ENCODE assay signal across 8 mouse cellular contexts in the genomic region with DNA sequence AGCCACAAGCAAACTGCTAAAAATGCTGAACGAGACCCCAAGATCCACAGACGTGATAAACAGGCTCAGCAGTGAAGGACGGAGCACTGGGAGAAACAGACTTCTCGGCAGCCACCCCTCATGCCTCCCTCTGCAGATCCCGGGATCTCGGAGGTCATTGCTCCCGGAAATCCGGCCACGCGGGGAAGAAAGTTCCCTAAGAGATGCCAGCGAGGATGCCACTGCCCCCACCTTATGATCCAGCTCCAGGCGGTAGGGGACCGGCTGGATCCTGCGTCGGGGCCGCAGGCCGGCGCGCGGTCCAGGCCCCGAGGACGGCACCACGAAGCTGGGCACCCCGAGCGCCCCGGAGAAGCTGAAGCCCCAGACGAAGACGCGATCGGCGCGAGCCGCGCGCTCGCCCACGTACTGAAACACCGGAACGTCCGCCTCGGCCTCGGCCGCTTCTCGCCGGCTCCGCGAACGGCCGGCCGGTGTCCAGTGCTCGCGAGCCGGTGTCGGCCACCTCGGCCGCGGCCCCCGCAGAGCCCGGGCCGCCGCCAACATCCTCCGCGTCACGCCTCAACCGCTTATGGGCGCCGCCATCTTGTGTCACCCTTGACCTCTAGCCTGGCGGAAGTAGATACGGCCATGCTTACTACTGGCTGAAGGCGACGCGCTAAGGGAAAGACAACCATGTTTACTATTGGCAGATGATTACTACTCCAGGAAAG. TPM values are rescaled to one million over a fixed set of nuclear protein-coding genes. Genes with fewer than 3 reads are reported as not detected.
DNase-seq lines count a peak whose midpoint lies in the region; ATAC-seq and TF ChIP-seq lines count a peak whose summit lies in the region.

A gene (minus strand): TSS at position 606 of the 713 bp plus-strand sequence.

- DNase-seq in ES-E14 (ENCODE audit: low read depth, low spot score) = peak; percentile 78
- peak; percentile 87 for DNase-seq in cerebellum, adult 18-20 months
- DNase-seq in forebrain, postnatal 0 days = peak; percentile 93
- peak; percentile 87 for DNase-seq in heart, postnatal 4 days
- peak; percentile 83 to 85 for DNase-seq in layer of hippocampus, adult 8-10 months (ENCODE audit: low spot score in 2 of 2)
- peak; percentile 75 for DNase-seq in ovary, adult 18-20 months (ENCODE audit: low spot score)
- peak; percentile 86 for DNase-seq in thymus, postnatal 0 days (ENCODE audit: low spot score)

- peak within 1 kb of the TSS; percentile 82 to 90 for H3K4me3 ChIP-seq in ES-E14 (ENCODE audit: insufficient read depth in 1 of 2, low read depth in 1 of 2, low read length in 2 of 2, poor library complexity in 1 of 2, severe bottlenecking in 1 of 2)
- H3K4me3 ChIP-seq in forebrain, postnatal 0 days (ENCODE audit: low read depth, low read length) = peak within 1 kb of the TSS; percentile 95
- peak within 1 kb of the TSS; percentile 84 for H3K4me3 ChIP-seq in lung, embryonic 15.5 days

- in situ Hi-C loops in ES-E14 (cut with MboI; ENCODE audit: low sequenced_read_pairs in 2 of 2, unreplicated experiment in 2 of 2) = no loop called here

- peaks cover 5 to 17% of the 10 kb centered on the region in 2 experiments; a peak in 2 of 4 replicates for H3K4me1 ChIP-seq in ES-E14 (ENCODE audit: control insufficient read depth in 2 of 2, insufficient read depth in 2 of 2, low read length in 2 of 2, poor library complexity in 1 of 2)
- peaks cover 6% of the 10 kb centered on the region for H3K4me1 ChIP-seq in forebrain, postnatal 0 days (ENCODE audit: insufficient read depth)
- H3K4me1 ChIP-seq in lung, embryonic 15.5 days = peaks cover 14% of the 10 kb centered on the region

- H3K9ac ChIP-seq in ES-E14 (ENCODE audit: insufficient read depth, low read depth, low read length, poor library complexity, severe bottlenecking) = peak within 1 kb of the TSS; percentile 91
- H3K9ac ChIP-seq in forebrain, postnatal 0 days = peak within 1 kb of the TSS; percentile 69
- peak within 1 kb of the TSS; percentile 55 for H3K9ac ChIP-seq in lung, embryonic 15.5 days

- no peaks in the 10 kb centered on the region for H3K9me3 ChIP-seq in ES-E14 (ENCODE audit: control insufficient read depth, insufficient read depth, low read depth, low read length)
- no peaks in the 10 kb centered on the region for H3K9me3 ChIP-seq in forebrain, postnatal 0 days (ENCODE audit: low read length)
- no peaks in the 10 kb centered on the region for H3K9me3 ChIP-seq in lung, embryonic 15.5 days

- peak; percentile 95 for ATAC-seq in forebrain, postnatal 0 days
- peak; percentile 89 for ATAC-seq in lung, embryonic 15.5 days (ENCODE audit: borderline replicate concordance, extremely low read depth, low FRiP score, low TSS enrichment)

- H3K36me3 ChIP-seq in ES-E14 (ENCODE audit: control insufficient read depth, insufficient read depth, low read length, poor library complexity, severe bottlenecking) = peaks cover 12% of the 10 kb centered on the region; the same call in 1 of the 2 replicates
- H3K36me3 ChIP-seq in forebrain, postnatal 0 days (ENCODE audit: insufficient read depth) = peaks cover 7% of the 10 kb centered on the region; the same call in 1 of the 2 replicates
- H3K36me3 ChIP-seq in lung, embryonic 15.5 days = no peaks in the 10 kb centered on the region

- TF ChIP-seq CTCF in forebrain, postnatal 0 days (IDR thresholded peaks at IDR 0.05; ENCODE audit: low read depth) = no peak

- H3K27ac ChIP-seq in ES-E14 (ENCODE audit: insufficient read depth, low read depth, low read length, poor library complexity, severe bottlenecking) = peak within 1 kb of the TSS; percentile 71
- peak within 1 kb of the TSS; percentile 81 for H3K27ac ChIP-seq in forebrain, postnatal 0 days (ENCODE audit: low read depth, low read length)
- peak within 1 kb of the TSS; percentile 65 for H3K27ac ChIP-seq in lung, embryonic 15.5 days

- WGBS in forebrain, postnatal 0 days = 2% methylated on average over 72 of the region's 72 CpGs
- under 1% methylated on average over 72 of the region's 72 CpGs for WGBS in lung, embryonic 15.5 days

- H3K27me3 ChIP-seq in forebrain, postnatal 0 days (ENCODE audit: insufficient read depth, low read length) = no peaks in the 10 kb centered on the region
- no peaks in the 10 kb centered on the region for H3K27me3 ChIP-seq in lung, embryonic 15.5 days

- peak within 1 kb of the TSS; percentile 78 for H3K4me2 ChIP-seq in forebrain, postnatal 0 days (ENCODE audit: low read depth)
- peak within 1 kb of the TSS; percentile 81 for H3K4me2 ChIP-seq in lung, embryonic 15.5 days

TF ChIP-seq in ES-E14, 5 proteins besides CTCF, POLR2A, EP300 and RAD21:
- TF ChIP-seq MAFK (IDR thresholded peaks at IDR 0.05; ENCODE audit: insufficient read depth, low read depth, low read length) (no peak), HCFC1 (IDR thresholded peaks at IDR 0.05; ENCODE audit: borderline replicate concordance, insufficient read depth, low read length) (peak; percentile 95), ZNF384 (IDR thresholded peaks at IDR 0.05; ENCODE audit: low read depth, low read length) (no peak), CHD2 (IDR thresholded peaks at IDR 0.05; ENCODE audit: low read depth, low read length) (peak; percentile 80)
TF ChIP-seq in ES-E14: peak in this region for 2.

RNA-seq across cellular contexts. Expression of the gene that starts here (rescaled TPM):
- total RNA-seq in ES-E14 (2012; rRNA removed) = 26.0 and 30.9 TPM in 2 replicates
- 21.6 and 26.0 TPM in 2 replicates for total RNA-seq in forebrain, postnatal 0 days (2014; rRNA removed)
- polyA plus RNA-seq in forebrain, postnatal 0 days (2015; fragmentation: Nextera tagmentation; extraction: Ambion mirVana) = 22.4 TPM in 2 replicates
- 10 to 100 TPM; 26.9 to 30.6 TPM for total RNA-seq in heart, postnatal 4 days (2021)
- 10 to 100 TPM; 15.6 to 18.8 (median 16.9) TPM for total RNA-seq in layer of hippocampus, adult 8-10 months (2022)
- 30.2 and 30.3 TPM in 2 replicates for polyA plus RNA-seq in lung, embryonic 15.5 days (2015; fragmentation: Nextera tagmentation; extraction: Ambion mirVana)
- polyA plus RNA-seq in thymus, postnatal 0 days (2015; fragmentation: Nextera tagmentation; extraction: Ambion mirVana) = 21.0 and 22.4 TPM in 2 replicates

Comparison
In these comparisons a context has a peak if more than half of its experiments do, and no peak if none do; other contexts are left out.
1. Peak in every context shown above with its lines: DNase-seq, ATAC-seq, H3K4me3 ChIP-seq and H3K27ac ChIP-seq.